Mouse (Mus musculus): Measurements from ENCODE around the gene Zfp185. TPM values are rescaled to one million over a fixed set of nuclear protein-coding genes. Genes with fewer than 3 reads are reported as not detected.

The Zfp185 gene
- total and polyA plus RNA-seq, 2 experiments from 2014 or later: 1.2 to 1.9 TPM

- ATAC-seq (no peak), DNase-seq (no peak)
- 77% methylated on average over 2 of the region's 2 CpGs for WGBS
- Histone ChIP-seq H3K4me2 (ENCODE audit: low read depth) (no peak overlapping the region), H3K4me1 (ENCODE audit: insufficient read depth) (no peaks in the 10 kb centered on the region), H3K9me3 (ENCODE audit: low read length) (no peaks in the 10 kb centered on the region), H3K4me3 (ENCODE audit: low read depth, low read length) (no peak overlapping the region), H3K27ac (ENCODE audit: low read depth, low read length) (no peak overlapping the region), H3K36me3 (ENCODE audit: insufficient read depth) (no peaks in the 10 kb centered on the region), H3K9ac (no peak overlapping the region), H3K27me3 (ENCODE audit: insufficient read depth, low read length) (no peaks in the 10 kb centered on the region; the same call in 1 of the 2 replicates)
- no peak for TF ChIP-seq CTCF (IDR thresholded peaks at IDR 0.05; ENCODE audit: low read depth)
Observed at GRCm38 (mm10) chrX:72985607-72986006, 1.5 kb upstream of the Zfp185 start.

GRCm38 (mm10) chrX:72987520-72987905, 374 bp downstream of the Zfp185 start:
- ATAC-seq (no peak), DNase-seq (no peak)
- no peaks in the 10 kb centered on the region; the same call in 1 of the 2 replicates for H3K27me3 ChIP-seq (ENCODE audit: insufficient read depth, low read length)
- H3K27ac ChIP-seq (ENCODE audit: low read depth, low read length): no peak overlapping the region
- no peaks in the 10 kb centered on the region for H3K36me3 ChIP-seq (ENCODE audit: insufficient read depth)
- WGBS: 32% methylated on average over 14 of the region's 14 CpGs
- peak overlapping the region; percentile 31; the same call in 1 of the 2 replicates for H3K9ac ChIP-seq
- peak overlapping the region; percentile 57 for H3K4me2 ChIP-seq (ENCODE audit: low read depth)
- no peaks in the 10 kb centered on the region for H3K4me1 ChIP-seq (ENCODE audit: insufficient read depth)
- no peaks in the 10 kb centered on the region for H3K9me3 ChIP-seq (ENCODE audit: low read length)
- H3K4me3 ChIP-seq (ENCODE audit: low read depth, low read length): peak overlapping the region; percentile 33
- no peak for TF ChIP-seq CTCF (IDR thresholded peaks at IDR 0.05; ENCODE audit: low read depth)

- H3K9me3 ChIP-seq (ENCODE audit: low read length): no peaks in the 10 kb centered on the region
- no peak for TF ChIP-seq CTCF (IDR thresholded peaks at IDR 0.05; ENCODE audit: low read depth)
- H3K9ac ChIP-seq: no peak overlapping the region
- H3K4me1 ChIP-seq (ENCODE audit: insufficient read depth): no peaks in the 10 kb centered on the region
- H3K4me3 ChIP-seq (ENCODE audit: low read depth, low read length): no peak overlapping the region
- no peak overlapping the region for H3K4me2 ChIP-seq (ENCODE audit: low read depth)
- DNase-seq (no peak), ATAC-seq (no peak)
- 89% methylated on average over 3 of the region's 3 CpGs for WGBS
- no peaks in the 10 kb centered on the region for H3K36me3 ChIP-seq (ENCODE audit: insufficient read depth)
- no peak overlapping the region for H3K27ac ChIP-seq (ENCODE audit: low read depth, low read length)
- no peaks in the 10 kb centered on the region; the same call in 1 of the 2 replicates for H3K27me3 ChIP-seq (ENCODE audit: insufficient read depth, low read length)
Observed at GRCm38 (mm10) chrX:72988431-72988830, 1.3 kb downstream of the Zfp185 start.

- no peak for ATAC-seq
- no peak for TF ChIP-seq CTCF (IDR thresholded peaks at IDR 0.05; ENCODE audit: low read depth)
- WGBS: 57% methylated on average over 3 of the region's 3 CpGs
Observed at GRCm38 (mm10) chrX:72990581-72990980, 3.4 kb downstream of the Zfp185 start.

GRCm38 (mm10) chrX:72992291-72992919, 5.3 kb downstream of the Zfp185 start:
- no peak; the same call in 1 of the 2 replicates for TF ChIP-seq CTCF (IDR thresholded peaks at IDR 0.05; ENCODE audit: low read depth)
- no peak for DNase-seq
- Histone ChIP-seq H3K4me1 (ENCODE audit: insufficient read depth) (no peaks in the 10 kb centered on the region), H3K9ac (no peak overlapping the region), H3K36me3 (ENCODE audit: insufficient read depth) (no peaks in the 10 kb centered on the region), H3K4me3 (ENCODE audit: low read depth, low read length) (no peak overlapping the region), H3K27ac (ENCODE audit: low read depth, low read length) (no peak overlapping the region), H3K4me2 (ENCODE audit: low read depth) (no peak overlapping the region), H3K27me3 (ENCODE audit: insufficient read depth, low read length) (no peaks in the 10 kb centered on the region), H3K9me3 (ENCODE audit: low read length) (no peaks in the 10 kb centered on the region)
- ATAC-seq: no peak
- WGBS: 58% methylated on average over 5 of the region's 5 CpGs

More at GRCm38 (mm10) chrX:72990581-72990980, 3.4 kb downstream of the Zfp185 start:
- no peak overlapping the region for H3K4me3 ChIP-seq (ENCODE audit: low read depth, low read length)
- DNase-seq: no peak
- no peak overlapping the region for H3K4me2 ChIP-seq (ENCODE audit: low read depth)
- H3K9me3 ChIP-seq (ENCODE audit: low read length): no peaks in the 10 kb centered on the region
- no peaks in the 10 kb centered on the region for H3K4me1 ChIP-seq (ENCODE audit: insufficient read depth)
- H3K36me3 ChIP-seq (ENCODE audit: insufficient read depth): no peaks in the 10 kb centered on the region
- no peak overlapping the region for H3K9ac ChIP-seq
- no peak overlapping the region for H3K27ac ChIP-seq (ENCODE audit: low read depth, low read length)
- H3K27me3 ChIP-seq (ENCODE audit: insufficient read depth, low read length): no peaks in the 10 kb centered on the region; the same call in 1 of the 2 replicates

GRCm38 (mm10) chrX:72995542-72995941, 8.4 kb downstream of the Zfp185 start:
- no peak overlapping the region for H3K27ac ChIP-seq (ENCODE audit: low read depth, low read length)
- DNase-seq: no peak
- H3K9me3 ChIP-seq (ENCODE audit: low read length): no peaks in the 10 kb centered on the region
- H3K4me2 ChIP-seq (ENCODE audit: low read depth): no peak overlapping the region
- no peak for TF ChIP-seq CTCF (IDR thresholded peaks at IDR 0.05; ENCODE audit: low read depth)
- WGBS: 69% methylated on average over 3 of the region's 3 CpGs
- H3K9ac ChIP-seq: no peak overlapping the region
- H3K27me3 ChIP-seq (ENCODE audit: insufficient read depth, low read length): no peaks in the 10 kb centered on the region
- no peak overlapping the region for H3K4me3 ChIP-seq (ENCODE audit: low read depth, low read length)
- no peaks in the 10 kb centered on the region for H3K4me1 ChIP-seq (ENCODE audit: insufficient read depth)
- H3K36me3 ChIP-seq (ENCODE audit: insufficient read depth): no peaks in the 10 kb centered on the region
- no peak for ATAC-seq

GRCm38 (mm10) chrX:73003110-73003509, 16.0 kb downstream of the Zfp185 start:
- no peak overlapping the region for H3K9ac ChIP-seq
- TF ChIP-seq CTCF (IDR thresholded peaks at IDR 0.05; ENCODE audit: low read depth): no peak
- H3K4me3 ChIP-seq (ENCODE audit: low read depth, low read length): no peak overlapping the region
- H3K27ac ChIP-seq (ENCODE audit: low read depth, low read length): no peak overlapping the region
- no peaks in the 10 kb centered on the region for H3K4me1 ChIP-seq (ENCODE audit: insufficient read depth)
- DNase-seq (no peak), ATAC-seq (no peak)
- no peaks in the 10 kb centered on the region for H3K27me3 ChIP-seq (ENCODE audit: insufficient read depth, low read length)
- H3K4me2 ChIP-seq (ENCODE audit: low read depth): no peak overlapping the region
- no peaks in the 10 kb centered on the region for H3K9me3 ChIP-seq (ENCODE audit: low read length)
- 85% methylated on average over 5 of the region's 5 CpGs for WGBS
- H3K36me3 ChIP-seq (ENCODE audit: insufficient read depth): no peaks in the 10 kb centered on the region

All from forebrain, postnatal 0 days (tissue).